Mouse (Mus musculus) midbrain, embryonic 15.5 days (tissue): ENCODE results near the gene Selenon. TPM values are rescaled to one million over a fixed set of nuclear protein-coding genes. Genes with fewer than 3 reads are reported as not detected.
"Not testable (repeated sequence)": the region's sequence is repeated elsewhere in the genome, so short reads cannot be mapped to it uniquely, and the experiment has no call there.

Experiments used
- ATAC-seq: fragments of 200-750 bp; cut with Nextera tagmentation; replicated peaks from 2 replicates; pipeline ENCODE4 v1.8.0; 2017; ENCODE audit warnings: moderate TSS enrichment
- H3K27ac ChIP-seq: fragments of 300-500 bp; sonication (generic); 2 replicates; pipeline ENCODE4 v1.5.1; 2015; ENCODE audit warnings: mild to moderate bottlenecking, inconsistent platforms
- H3K27me3 ChIP-seq: fragments of 300-500 bp; sonication (generic); replicated peaks from 2 replicates; pipeline ENCODE4 v1.6.1; 2015; ENCODE audit warnings: inconsistent platforms
- H3K36me3 ChIP-seq: fragments of 300-500 bp; sonication (generic); replicated peaks from 2 replicates; pipeline ENCODE4 v1.6.1; 2015; ENCODE audit warnings: inconsistent platforms
- H3K4me1 ChIP-seq: fragments of 300-500 bp; sonication (generic); 2 replicates; pipeline ENCODE4 v1.6.1; 2015; ENCODE audit warnings: inconsistent platforms
- H3K4me2 ChIP-seq: fragments of 300-500 bp; sonication (generic); 2 replicates; pipeline ENCODE4 v1.6.1; 2015; ENCODE audit warnings: inconsistent platforms, mild to moderate bottlenecking, moderate library complexity
- H3K4me3 ChIP-seq: fragments of 300-500 bp; sonication (generic); 2 replicates; pipeline ENCODE4 v1.5.1; 2015; ENCODE audit warnings: mild to moderate bottlenecking, inconsistent platforms
- H3K9ac ChIP-seq: fragments of 300-500 bp; sonication (generic); 2 replicates; pipeline ENCODE4 v1.6.1; 2015; ENCODE audit warnings: mild to moderate bottlenecking, inconsistent platforms
- H3K9me3 ChIP-seq: fragments of 300-500 bp; sonication (generic); 2 replicates; pipeline ENCODE4 v1.6.1; 2016; ENCODE audit warnings: inconsistent platforms
- WGBS: fragments of 180-500 bp; shearing (Covaris S2); methylation state at CpG from one replicate; pipeline ENCODE4 v1.1.7; 2015; ENCODE audit warnings: mixed read lengths; 5-methylcytosine and 5-hydroxymethylcytosine counted together
- microRNA-seq: library from miRNA; unstranded; fragments of <30 nt; microRNA quantifications from one replicate; pipeline ENCODE4, GENCODE M21; 2016
- polyA plus RNA-seq: library from polyadenylated mRNA; unstranded; fragments of >200 nt; fragmentation: Nextera tagmentation; extraction: Ambion mirVana; gene quantifications from 2 replicates; pipeline ENCODE4 v1.2.1, GENCODE M21; 2015

The Selenon gene
- polyA plus RNA-seq, 1 experiment from 2014 or later, result 28.3 TPM

GRCm38 (mm10) chr4:134496595-134497210 is 55.3 kb downstream of the Selenon start, which contains the start of gene Paqr7:
Paqr7 (plus strand) TSS chr4:134496697.
- peak; percentile 78 for ATAC-seq
- peak within 1 kb of the TSS; percentile 71 for H3K27ac ChIP-seq
- WGBS, result 3% methylated on average over 35 of the region's 35 CpGs

DNA sequence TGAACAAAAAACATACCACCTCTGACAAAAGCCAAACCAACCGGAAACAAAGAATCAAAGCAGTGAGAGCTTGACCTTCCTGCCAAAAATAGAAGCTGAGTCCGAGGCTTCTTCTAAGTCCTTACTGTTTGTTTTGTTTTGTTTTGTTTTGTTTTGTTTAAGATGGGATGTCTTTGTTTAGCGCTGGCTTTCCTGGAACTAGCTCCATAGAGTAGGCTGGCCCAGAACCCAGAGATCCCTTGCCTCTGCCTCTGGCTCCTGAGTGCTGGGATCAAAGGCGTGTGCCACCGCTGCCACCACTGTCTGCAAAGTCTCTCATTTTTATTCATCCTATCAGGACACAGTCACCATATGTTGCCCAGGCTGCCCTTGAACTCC is 56.4 kb downstream of the Selenon start:
- no peak overlapping the region for H3K27ac ChIP-seq

More at GRCm38 (mm10) chr4:134496595-134497210, 55.3 kb downstream of the Selenon start, which contains the start of gene Paqr7:
- H3K9me3 ChIP-seq, result no peaks in the 10 kb centered on the region
- no peaks in the 10 kb centered on the region for H3K36me3 ChIP-seq
- no peaks in the 10 kb centered on the region for H3K27me3 ChIP-seq
- peak within 1 kb of the TSS; percentile 73 for H3K9ac ChIP-seq
- peak within 1 kb of the TSS; percentile 97 for H3K4me2 ChIP-seq
- H3K4me3 ChIP-seq, result peak within 1 kb of the TSS; percentile 58
- peaks cover 33% of the 10 kb centered on the region for H3K4me1 ChIP-seq

DNA sequence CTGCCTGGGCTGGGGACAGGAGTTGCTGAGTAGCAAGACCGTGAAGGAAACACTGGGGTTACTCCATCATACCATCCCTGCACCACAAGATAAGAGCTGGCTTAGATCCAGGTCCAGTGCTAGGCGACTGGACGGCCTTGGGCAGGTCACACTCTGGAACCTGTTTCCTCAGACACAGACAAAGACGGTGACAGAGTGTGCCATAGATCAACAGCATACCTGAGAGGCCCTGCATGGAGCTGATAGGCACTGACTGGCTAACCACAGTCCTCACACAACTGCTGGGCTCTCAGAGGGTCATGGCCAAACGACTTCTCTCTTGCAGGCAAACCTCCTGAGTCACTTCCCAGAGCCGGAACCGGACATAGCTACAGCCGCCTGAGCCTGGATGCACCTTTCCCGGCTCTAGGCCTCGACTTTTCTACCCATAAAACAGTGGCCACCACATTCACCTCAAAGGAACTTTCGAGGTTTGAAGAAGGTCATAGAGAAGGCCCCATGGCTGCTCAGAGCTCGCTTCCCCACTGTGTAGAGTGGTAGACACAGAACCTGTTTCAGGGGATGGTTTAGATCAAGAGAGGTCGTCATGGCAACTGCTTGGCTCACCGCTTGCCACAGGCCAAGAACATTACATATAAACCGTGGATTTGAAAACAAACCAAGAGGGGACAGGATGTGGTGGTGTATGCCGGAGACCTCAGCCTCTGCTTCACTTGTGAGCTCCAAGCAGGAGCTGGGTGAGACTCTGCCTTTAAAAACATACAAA is 57.0 kb downstream of the Selenon start:
- no peak overlapping the region for H3K4me2 ChIP-seq
- H3K27me3 ChIP-seq, result no peaks in the 10 kb centered on the region
- ATAC-seq, result no peak
- H3K27ac ChIP-seq, result peak overlapping the region; percentile 56
- no peak overlapping the region for H3K4me3 ChIP-seq
- no peak overlapping the region for H3K9ac ChIP-seq
- H3K4me1 ChIP-seq, result peaks cover 33% of the 10 kb centered on the region
- WGBS, result 60% methylated on average over 16 of the region's 16 CpGs
- H3K36me3 ChIP-seq, result no peaks in the 10 kb centered on the region
- no peaks in the 10 kb centered on the region for H3K9me3 ChIP-seq

More for the DNA sequence above, 56.4 kb downstream of the Selenon start:
- no peak for ATAC-seq
- Histone ChIP-seq H3K27me3 (no peaks in the 10 kb centered on the region), H3K4me3 (no peak overlapping the region), H3K4me2 (no peak overlapping the region), H3K36me3 (no peaks in the 10 kb centered on the region), H3K9me3 (no peaks in the 10 kb centered on the region), H3K9ac (no peak overlapping the region), H3K4me1 (peaks cover 33% of the 10 kb centered on the region)
- 64% methylated on average over 5 of the region's 5 CpGs for WGBS

- Histone ChIP-seq H3K27ac (0 out of 2 replicates have a peak overlapping the region, but pooled peaks have one; percentile 56), H3K4me1 (peaks cover 33% of the 10 kb centered on the region)
- not testable (repeated sequence) for H3K27me3 ChIP-seq, H3K4me2 ChIP-seq, H3K4me3 ChIP-seq, H3K9me3 ChIP-seq, H3K36me3 ChIP-seq, H3K9ac ChIP-seq, ATAC-seq
- WGBS, result 92% methylated on average over 6 of the region's 6 CpGs
Observed at GRCm38 (mm10) chr4:134494161-134494560, 57.8 kb downstream of the Selenon start.

DNA sequence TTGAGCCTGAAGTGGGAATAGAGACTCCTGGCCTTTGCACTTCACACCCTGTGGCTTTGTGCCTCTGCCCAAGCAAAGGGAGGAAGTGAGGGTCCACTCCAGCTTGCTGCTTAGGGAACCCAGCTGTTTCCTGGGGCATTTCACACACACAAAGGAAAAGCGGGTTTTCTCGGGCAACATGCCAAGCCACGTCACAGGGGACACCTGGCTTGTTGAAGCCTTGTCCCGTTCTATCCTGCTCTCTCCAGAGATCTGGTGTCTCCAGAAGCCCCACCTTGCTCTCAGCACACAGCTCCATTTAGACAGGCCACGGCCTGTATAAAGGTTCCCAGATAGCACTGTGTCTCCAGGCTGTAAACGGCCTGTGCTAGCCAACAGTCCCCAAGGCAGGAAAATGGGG is 60.2 kb downstream of the Selenon start:
- H3K27me3 ChIP-seq, result no peaks in the 10 kb centered on the region
- no peak overlapping the region for H3K4me3 ChIP-seq
- H3K9me3 ChIP-seq, result no peaks in the 10 kb centered on the region
- no peak overlapping the region for H3K4me2 ChIP-seq
- no peak for ATAC-seq
- H3K4me1 ChIP-seq, result peaks cover 21% of the 10 kb centered on the region
- WGBS, result 73% methylated on average over 6 of the region's 6 CpGs
- H3K36me3 ChIP-seq, result no peaks in the 10 kb centered on the region
- H3K9ac ChIP-seq, result no peak overlapping the region
- H3K27ac ChIP-seq, result no peak overlapping the region

- H3K27ac ChIP-seq, result no peak overlapping the region
- no peak overlapping the region for H3K9ac ChIP-seq
- no peaks in the 10 kb centered on the region for H3K9me3 ChIP-seq
- H3K4me2 ChIP-seq, result no peak overlapping the region
- H3K36me3 ChIP-seq, result no peaks in the 10 kb centered on the region
- 87% methylated on average over 11 of the region's 11 CpGs for WGBS
- H3K4me1 ChIP-seq, result peaks cover 8% of the 10 kb centered on the region
- no peak for ATAC-seq
- no peak overlapping the region for H3K4me3 ChIP-seq
- no peaks in the 10 kb centered on the region for H3K27me3 ChIP-seq
Observed at GRCm38 (mm10) chr4:134489986-134490665, 61.8 kb downstream of the Selenon start.

- no peaks in the 10 kb centered on the region for H3K9me3 ChIP-seq
- WGBS, result 96% methylated on average over 5 of the region's 5 CpGs
- no peak overlapping the region for H3K27ac ChIP-seq
- H3K9ac ChIP-seq, result no peak overlapping the region
- no peaks in the 10 kb centered on the region for H3K27me3 ChIP-seq
- no peak overlapping the region for H3K4me3 ChIP-seq
- peaks cover 5% of the 10 kb centered on the region; the same call in 1 of the 2 replicates for H3K4me1 ChIP-seq
- no peak overlapping the region for H3K4me2 ChIP-seq
- H3K36me3 ChIP-seq, result no peaks in the 10 kb centered on the region
- ATAC-seq, result no peak
Observed at GRCm38 (mm10) chr4:134488211-134488610, 63.8 kb downstream of the Selenon start.

Small RNAs within 50 kb of the gene (microRNA-seq; reads per million reads assigned to microRNA genes)
- not detected for gene Mir6403

Other genes with a start within 250 kb of the Selenon start
- 0.40 and 0.91 TPM in 2 replicates for gene Trim63, start 237.0 kb downstream of the Selenon start, polyA plus RNA-seq
- 0.22 and 0.23 TPM in 2 replicates for gene Slc30a2, start 209.0 kb downstream of the Selenon start, polyA plus RNA-seq
- 0.59 and 0.62 TPM in 2 replicates for gene Extl1, start 168.3 kb downstream of the Selenon start, polyA plus RNA-seq
- gene Pafah2, start 155.8 kb downstream of the Selenon start, polyA plus RNA-seq, result 7.7 and 8.0 TPM in 2 replicates
- 7,501 and 7,674 TPM in 2 replicates for gene Stmn1, start 83.8 kb downstream of the Selenon start, polyA plus RNA-seq
- 22.6 and 24.7 TPM in 2 replicates for gene Paqr7, start 55.5 kb downstream of the Selenon start, polyA plus RNA-seq
- 1.3 and 1.9 TPM in 2 replicates for gene Aunip, start 41.2 kb downstream of the Selenon start, polyA plus RNA-seq
- gene Mtfr1l, start 16.8 kb downstream of the Selenon start, polyA plus RNA-seq, result 164 and 173 TPM in 2 replicates
- gene Man1c1, start 152.1 kb upstream of the Selenon start, polyA plus RNA-seq, result 3.8 and 4.3 TPM in 2 replicates
- 2.7 and 3.0 TPM in 2 replicates for gene Ldlrap1, start 215.9 kb upstream of the Selenon start, polyA plus RNA-seq